Mouse (Mus musculus) lung, adult 2 months (tissue): Measurements from ENCODE around the gene Gpr162.
"Not testable (repeated sequence)": the region's sequence is repeated elsewhere in the genome, so short reads cannot be mapped to it uniquely, and the experiment has no call there.

Experiments used
- CTCF ChIP-seq: fragments of 200-500 bp; IDR thresholded peaks from 2 replicates; pipeline ENCODE4 v1.5.1; 2011; ENCODE audit warnings: mild to moderate bottlenecking, low read length, control low read depth; ENCODE audit not compliant: insufficient read depth
- POLR2A ChIP-seq: fragments of 200-500 bp; IDR thresholded peaks from 2 replicates; pipeline ENCODE4 v1.6.1; 2011; ENCODE audit warnings: low read depth, mild to moderate bottlenecking, control low read depth, low read length, borderline replicate concordance; ENCODE audit errors: extremely low read depth

GRCm38 (mm10) chr6:124810566-124811402, 53.0 kb downstream of the Gpr162 start:
- TF ChIP-seq CTCF, POLR2A: not testable (repeated sequence)
